Mouse (Mus musculus): ENCODE measurements around the gene Fbxw5.

The Fbxw5 gene

GRCm38 (mm10) chr2:25479551-25480311 is 20.8 kb upstream of the Fbxw5 start:
- DNase-seq: no peak

- no peak for DNase-seq
These were observed 20.0 kb upstream of the Fbxw5 start for GRCm38 (mm10) chr2:25480541-25480940.

GRCm38 (mm10) chr2:25482969-25483368 is 17.6 kb upstream of the Fbxw5 start:
- peak; percentile 85 for DNase-seq

GRCm38 (mm10) chr2:25484901-25485647 is 15.5 kb upstream of the Fbxw5 start:
- DNase-seq: peak; percentile 66

GRCm38 (mm10) chr2:25487965-25488670 is 12.4 kb upstream of the Fbxw5 start:
- DNase-seq: no peak

GRCm38 (mm10) chr2:25488671-25489068 is 11.9 kb upstream of the Fbxw5 start:
- no peak for DNase-seq

GRCm38 (mm10) chr2:25492988-25493387 is 7.6 kb upstream of the Fbxw5 start:
- DNase-seq: no peak

- DNase-seq: no peak
These were observed 7.0 kb upstream of the Fbxw5 start, which contains the start of gene Lcn12 for GRCm38 (mm10) chr2:25493476-25493961. Lcn12 (minus strand) TSS chr2:25493911.

GRCm38 (mm10) chr2:25496462-25496861 is 4.1 kb upstream of the Fbxw5 start:
- DNase-seq: no peak

- no peak for DNase-seq
These were observed 2.5 kb upstream of the Fbxw5 start for GRCm38 (mm10) chr2:25497846-25498575.

GRCm38 (mm10) chr2:25498622-25499478 is 1.7 kb upstream of the Fbxw5 start:
- no peak for DNase-seq

GRCm38 (mm10) chr2:25500071-25500575 is 427 bp upstream of the Fbxw5 start:
- peak; percentile 30 for DNase-seq

- DNase-seq: peak; percentile 38
These were observed 1.3 kb downstream of the Fbxw5 start, which contains the start of gene C8g for GRCm38 (mm10) chr2:25501593-25502486. C8g (minus strand) TSS chr2:25501719.

GRCm38 (mm10) chr2:25502726-25503125 is 2.2 kb downstream of the Fbxw5 start:
- DNase-seq: no peak

GRCm38 (mm10) chr2:25504538-25504937 is 4.0 kb downstream of the Fbxw5 start:
- DNase-seq: no peak

GRCm38 (mm10) chr2:25505000-25505399 is 4.5 kb downstream of the Fbxw5 start:
- DNase-seq: no peak

GRCm38 (mm10) chr2:25505860-25506259 is 5.3 kb downstream of the Fbxw5 start:
- DNase-seq: no peak

GRCm38 (mm10) chr2:25506964-25507363 is 6.4 kb downstream of the Fbxw5 start:
- DNase-seq: peak; percentile 75

GRCm38 (mm10) chr2:25509912-25510311 is 9.4 kb downstream of the Fbxw5 start:
- no peak for DNase-seq

Data from thymus, postnatal 4 days (tissue).